Mouse (Mus musculus): Measurements from ENCODE around the gene Sdk2.
A peak's percentile ranks its signal among the peaks of the same experiment; 100 is the strongest.

Gene Sdk2

DNA sequence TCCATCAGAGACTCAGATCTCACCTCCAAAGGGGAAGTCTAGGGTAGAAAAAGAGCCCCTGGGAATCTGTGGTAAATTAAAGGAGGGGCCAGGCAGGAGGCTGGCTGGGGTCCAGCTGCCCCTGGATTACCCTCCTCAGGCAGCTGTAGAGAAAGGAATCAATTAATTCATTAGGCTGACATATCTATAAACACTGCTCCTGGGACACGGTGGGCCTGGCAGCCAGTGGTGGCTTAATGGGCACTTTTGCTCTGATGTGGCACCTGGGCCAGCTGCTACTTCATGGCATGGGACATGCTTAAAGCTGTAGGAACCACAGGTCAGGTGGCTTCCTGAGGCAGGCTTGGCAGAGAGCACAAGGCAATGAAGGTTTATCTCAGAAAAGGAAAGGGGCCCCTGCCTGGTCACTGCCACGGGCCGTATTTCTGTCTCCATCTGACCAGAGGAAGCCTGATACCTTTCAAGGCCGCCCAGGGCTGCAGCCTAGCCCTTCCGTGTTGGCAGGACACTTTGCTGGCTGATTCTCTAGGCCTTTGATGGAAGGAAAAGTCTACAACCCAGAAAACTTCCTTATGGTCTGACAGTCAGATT is 80.9 kb downstream of the Sdk2 start:
- no peak for DNase-seq

DNA sequence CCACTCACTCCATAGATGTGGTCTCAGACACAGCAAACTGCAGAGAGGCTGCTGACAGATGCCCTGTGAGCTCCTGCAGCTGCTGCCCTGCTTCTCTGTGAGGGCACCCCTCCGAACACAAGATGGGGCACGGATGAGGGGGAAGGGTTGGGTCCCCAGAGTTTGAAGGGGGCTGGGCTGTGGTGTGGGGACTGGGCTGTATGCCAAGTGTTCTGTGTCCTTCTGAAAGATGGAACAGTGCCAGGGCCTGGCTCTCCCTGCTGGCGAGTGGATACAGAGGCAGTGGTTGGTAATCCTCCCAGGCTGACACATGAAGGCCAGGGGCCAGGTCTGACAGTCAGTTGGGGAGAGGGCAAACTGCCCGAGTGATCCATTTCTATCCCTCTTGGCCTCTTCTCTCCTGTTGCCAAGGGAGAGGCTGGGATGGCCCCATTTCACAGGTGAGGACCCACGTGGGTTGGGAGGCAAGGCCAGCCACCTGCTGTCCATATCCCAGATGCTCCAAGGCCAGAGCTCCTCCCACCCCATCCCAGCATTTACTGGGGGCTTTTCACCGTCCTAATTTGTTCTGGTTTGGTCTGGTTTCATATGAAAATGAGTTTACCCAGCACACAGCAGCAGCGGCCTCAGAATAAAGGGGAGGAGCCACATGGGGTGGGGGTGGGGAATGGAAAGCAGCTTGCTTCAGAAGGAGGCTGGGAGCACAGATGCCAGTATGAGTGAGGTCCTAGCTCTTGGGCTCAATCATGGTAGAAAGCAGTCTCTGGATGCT is 84.9 kb downstream of the Sdk2 start:
- no peak for DNase-seq

DNA sequence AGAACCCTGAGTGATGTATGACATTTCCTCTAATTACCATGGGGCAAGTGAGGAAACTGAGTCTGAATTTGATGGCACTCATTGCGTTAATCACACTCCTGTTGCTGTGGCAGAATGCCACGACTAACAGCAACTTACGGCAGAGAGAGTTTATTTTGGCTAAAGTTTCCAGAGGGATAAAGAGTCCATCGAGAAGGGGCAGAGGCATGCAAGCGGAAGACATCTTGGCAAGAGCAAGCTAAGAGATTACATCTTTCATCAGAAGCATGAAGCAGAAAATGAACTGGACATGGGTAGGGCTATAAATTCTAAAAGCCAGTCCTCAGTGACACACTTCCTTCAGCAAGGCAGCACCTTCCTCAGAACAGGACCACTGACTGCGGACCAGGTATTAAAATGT is 85.8 kb downstream of the Sdk2 start:
- no peak for DNase-seq

DNA sequence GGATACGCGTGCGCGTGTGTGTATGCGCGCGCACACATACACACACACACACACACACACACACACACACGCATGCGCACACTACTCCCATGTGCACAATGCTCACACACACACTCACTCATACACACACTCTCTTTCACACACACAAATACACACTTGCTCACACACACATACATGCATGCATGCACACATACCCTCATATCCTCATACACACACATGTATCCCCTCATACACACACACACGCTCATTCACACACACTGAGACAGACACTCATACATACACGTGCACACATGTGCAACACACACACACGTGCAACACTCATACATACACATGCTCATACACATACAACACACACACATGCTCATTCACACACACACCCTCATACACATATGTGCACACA is 88.5 kb downstream of the Sdk2 start:
- DNase-seq: no peak

DNA sequence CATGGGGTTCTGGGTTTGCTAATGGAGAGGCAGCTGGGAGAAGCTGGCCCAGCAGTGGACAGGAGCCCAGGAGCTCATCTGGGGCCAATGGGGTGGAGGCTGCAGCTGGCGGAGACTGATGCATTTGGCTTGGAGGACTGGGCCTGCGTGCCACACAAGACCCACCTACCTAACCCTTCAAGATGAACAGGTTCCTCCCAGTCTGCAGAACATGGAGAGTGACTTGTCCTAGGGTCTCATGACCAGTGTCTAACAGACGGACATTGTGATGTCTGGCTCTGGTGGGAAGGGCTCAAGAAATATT is 91.2 kb downstream of the Sdk2 start:
- no peak for DNase-seq

DNA sequence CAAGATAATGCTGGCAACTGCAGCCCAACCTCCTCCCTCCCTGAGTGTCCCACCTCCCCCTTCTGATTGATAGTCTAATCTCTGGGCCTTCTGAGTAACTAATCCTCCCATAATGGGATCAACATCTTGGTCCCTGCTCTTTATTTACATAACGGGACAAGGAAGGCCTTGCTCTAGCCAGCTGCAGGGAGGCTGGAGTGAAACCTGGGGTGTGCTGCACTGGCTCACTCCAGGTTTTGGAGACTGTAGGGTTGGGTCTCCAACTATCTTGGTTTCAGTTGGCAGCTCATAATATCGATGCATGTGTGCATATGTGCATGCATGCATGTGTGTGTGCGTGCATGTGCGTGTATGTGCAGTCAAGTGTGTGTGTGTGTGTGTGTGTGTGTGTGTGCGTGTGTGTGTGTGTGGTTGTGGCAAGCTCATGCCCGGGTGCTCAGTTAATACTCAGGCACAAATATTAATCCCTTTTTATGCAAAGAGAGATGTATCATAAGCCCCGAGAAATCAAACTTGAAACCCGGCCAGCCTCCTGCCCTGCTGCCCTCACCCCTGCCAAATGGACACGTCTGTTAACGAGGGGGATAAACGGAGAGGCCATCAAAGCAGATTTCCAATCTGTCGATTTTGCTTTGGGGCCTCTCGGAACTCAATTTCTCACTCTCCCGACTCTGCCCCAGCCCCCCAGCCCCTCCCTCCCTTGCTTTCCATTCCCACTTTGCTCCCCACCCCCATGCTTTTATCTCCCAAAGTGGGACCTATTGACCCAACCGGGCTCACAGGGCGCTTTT is 91.8 kb downstream of the Sdk2 start:
- DNase-seq: no peak

DNA sequence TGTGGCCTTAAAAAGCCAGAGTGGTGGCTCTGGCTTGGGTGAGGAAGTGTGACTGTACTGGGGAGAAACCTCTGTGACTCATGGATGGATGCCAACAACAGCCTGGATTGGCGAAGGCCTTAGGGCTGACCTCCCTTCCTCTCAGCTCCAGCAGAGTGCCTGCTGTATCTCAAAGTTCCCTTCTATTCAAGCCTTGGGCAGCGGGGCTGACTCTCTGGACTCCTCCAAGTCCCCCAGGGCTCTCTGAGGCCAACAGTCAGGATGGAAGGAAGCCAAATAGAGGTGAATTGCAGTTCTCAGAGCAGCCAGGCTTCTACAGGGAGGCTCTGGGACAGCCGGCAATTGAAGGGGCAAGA is 94.4 kb downstream of the Sdk2 start:
- DNase-seq: peak in 1 of 2 experiments; percentile 6

DNA sequence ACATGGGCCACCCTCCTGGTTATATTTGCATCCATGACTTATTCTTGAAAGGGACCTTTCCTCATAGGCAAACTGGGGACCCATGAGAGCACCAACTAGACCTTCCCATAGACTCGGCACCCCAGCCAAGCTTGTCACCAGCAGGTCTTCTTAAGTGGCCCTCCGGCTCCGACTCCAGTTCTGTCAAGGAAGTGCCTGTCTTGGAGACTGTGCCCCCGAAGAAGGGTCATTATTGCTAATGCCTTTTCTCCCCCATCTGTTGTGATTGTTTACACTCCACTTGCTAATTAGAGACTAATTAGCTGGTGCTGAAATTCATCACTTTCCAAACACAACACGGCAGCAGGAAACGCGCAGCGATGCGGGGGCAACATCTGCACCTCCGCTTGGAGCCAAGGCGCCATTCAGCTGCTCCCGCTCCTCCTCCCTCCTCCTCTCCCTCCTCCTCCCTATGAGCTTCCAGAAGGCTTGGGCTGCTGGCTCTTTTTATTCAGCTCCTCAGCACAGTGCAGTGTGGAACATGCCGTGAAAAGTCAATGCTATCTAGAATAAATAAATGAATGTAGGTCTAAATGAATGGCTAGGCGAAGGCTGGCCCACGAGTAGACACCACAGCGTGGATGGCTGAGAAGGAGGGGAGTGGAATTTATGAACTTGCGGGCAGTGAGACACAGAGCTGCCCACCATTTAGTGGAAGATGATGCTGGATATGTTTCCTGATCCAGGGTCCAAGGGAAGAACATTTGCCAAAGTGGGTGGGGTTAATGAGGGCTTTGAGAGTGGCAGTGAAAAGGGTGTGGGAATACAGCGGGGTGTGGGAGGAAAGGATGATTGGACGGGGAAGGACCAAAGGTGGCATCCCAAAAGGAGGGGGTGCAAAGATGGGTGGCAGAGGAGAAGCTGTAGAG is 95.0 kb downstream of the Sdk2 start:
- no peak for DNase-seq

DNA sequence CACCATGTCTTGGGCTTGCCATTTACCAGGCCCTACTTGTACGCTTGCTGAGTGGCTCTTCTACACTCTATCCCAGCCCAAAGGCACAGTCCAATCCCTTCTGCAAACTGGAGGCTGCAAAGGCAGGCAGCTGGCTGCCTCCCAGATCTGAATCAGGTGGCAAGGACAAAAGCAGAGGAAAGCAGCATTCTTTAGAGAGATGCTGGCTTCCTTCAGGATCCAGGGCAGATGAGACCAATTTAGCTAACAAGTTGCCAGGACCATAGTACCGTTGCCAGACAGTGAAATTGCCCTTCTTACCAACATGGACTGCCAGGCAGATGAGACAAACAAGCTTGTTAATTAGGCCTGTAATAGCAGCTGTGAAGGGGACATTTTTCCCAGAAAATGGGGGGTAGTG is 96.8 kb downstream of the Sdk2 start:
- no peak for DNase-seq

DNA sequence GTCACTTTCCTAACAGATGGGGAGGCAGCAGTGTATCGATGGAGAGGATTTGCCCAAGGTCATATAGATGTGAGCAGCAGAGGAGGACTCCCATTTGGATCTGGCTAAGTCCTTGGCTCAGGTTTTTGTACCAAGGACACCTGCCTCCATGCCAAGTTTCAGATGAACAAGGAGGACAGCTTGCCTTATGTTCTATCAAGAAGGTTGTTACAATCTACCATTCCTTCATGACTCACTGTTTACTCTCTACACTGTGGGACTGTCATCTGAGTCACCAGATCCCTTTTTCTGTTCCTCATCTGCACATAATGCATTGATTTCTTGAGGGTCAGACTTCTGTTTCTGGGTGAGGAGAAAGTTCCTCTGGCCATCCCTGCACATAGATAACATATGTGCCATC is 101.6 kb downstream of the Sdk2 start:
- DNase-seq: no peak

DNA sequence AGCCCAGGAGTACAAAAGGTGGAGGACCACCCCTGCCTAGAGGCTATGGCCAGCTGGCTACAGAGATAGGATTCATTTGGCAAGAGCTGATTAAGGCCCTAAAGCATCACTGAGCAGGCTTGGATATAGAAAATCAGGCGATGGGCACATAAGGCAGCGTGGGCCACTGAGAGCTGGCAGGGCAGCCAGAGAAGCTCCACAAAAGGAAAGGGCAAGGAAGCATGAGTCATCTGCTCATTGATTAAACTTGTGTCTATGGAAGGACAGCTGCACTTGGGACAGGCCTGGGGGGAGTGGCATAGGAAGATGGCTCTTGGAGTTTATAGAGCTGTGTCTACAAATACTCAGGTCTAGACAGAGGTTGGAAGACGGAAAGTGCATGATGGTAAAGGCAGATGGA is 104.1 kb downstream of the Sdk2 start:
- DNase-seq: no peak

DNA sequence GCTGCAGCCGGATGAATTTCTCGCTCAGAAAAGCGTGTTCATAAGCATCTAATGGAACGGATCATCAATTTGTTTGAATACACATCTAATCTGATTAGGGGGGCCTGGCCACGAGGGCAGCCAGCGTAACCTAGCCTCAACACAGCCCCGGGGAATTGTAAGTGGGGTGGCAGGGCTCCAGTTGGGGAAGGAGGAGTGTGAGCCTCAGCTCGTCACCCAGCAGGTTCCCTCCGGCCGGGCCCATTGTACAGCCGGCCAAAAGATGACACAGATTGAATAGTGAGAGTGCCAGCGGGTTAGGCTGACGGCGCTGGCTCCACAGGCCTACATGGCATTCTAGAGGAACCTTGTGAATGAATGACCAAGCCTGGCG is 115.2 kb downstream of the Sdk2 start:
- DNase-seq: peak in 1 of 2 experiments; percentile 6

DNA sequence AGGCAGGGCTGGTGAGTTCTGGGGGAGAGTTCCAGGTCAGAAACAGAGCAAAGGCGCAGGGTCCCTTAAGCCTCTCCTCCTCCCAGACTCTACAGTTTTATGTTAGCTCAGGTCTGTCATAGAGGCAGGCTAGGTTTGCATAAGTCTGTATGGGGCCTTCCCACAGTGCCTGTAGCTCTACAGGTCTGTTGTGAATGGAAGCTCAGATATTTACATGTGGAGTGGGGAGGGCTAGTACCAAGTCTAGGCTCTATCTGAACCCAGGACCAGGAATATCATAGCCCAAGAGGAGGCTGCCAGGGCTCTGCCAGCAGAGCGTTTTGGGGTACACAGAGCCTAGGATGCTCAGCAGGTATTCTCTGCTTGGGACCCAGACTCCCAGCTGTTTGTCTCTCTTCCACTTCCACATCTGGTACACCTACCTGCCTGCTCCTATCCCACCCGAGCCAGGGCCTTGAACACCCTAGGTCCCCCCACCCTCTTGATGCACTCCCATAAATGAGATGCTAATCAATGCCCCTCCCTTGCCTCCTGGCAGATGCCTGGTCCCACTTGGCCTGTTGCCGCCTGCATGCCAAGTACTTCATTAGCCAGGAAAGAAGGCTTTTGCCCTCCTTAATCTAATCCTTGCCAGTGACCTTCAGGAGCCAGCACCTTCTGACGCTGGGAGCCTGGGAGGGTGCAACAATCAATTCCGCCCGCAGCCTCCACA is 115.8 kb downstream of the Sdk2 start:
- DNase-seq: peak in 1 of 2 experiments; percentile 26

DNA sequence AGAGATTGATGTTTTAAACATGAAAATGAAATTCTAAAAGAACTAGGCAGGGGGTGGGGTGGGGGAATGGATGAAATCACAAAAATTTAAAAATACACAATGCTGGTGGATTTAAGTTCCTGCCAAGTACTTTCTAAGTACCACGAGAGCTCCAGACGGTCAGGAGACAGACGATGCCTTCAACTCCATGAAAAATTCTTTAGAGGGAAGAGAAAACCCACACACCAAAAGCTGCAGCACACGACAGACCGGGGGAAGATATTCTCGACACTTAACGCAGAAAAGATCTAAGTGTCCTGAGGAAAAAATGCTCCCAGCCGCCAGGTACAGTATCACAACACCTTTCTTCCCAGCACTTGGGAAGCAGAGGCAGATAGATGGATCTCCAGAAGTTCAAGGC is 118.2 kb downstream of the Sdk2 start:
- no peak for DNase-seq

DNA sequence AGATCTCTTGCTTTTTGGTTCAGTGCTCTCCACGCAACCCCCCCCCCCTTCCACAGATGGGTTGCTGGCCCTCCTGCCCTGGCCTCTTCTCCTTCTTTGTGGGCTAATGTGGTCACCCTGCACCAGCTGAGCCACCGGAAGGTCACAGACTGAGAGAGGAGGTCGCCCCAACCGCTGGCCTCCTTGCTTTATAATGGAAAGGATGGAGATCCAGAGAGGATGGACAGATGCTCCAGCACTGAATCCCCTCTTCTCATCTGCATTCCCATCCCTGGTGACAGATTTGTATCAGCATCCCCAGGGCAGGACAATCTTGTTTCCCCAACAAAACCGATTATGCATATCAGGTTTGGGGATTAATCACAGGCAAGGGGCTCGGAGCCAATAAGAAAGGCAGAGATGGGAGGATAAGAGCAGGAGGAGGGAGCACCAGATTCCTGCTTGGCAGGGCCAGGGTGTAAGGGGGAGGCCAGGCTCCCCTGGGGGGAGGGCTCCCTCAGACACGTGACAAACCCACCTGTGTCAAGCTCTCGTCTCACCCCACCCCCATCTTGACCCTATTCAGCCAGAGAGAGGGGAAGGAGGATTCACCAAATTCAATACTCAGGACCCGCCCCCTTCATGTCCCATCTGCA is 124.6 kb downstream of the Sdk2 start:
- no peak for DNase-seq

DNA sequence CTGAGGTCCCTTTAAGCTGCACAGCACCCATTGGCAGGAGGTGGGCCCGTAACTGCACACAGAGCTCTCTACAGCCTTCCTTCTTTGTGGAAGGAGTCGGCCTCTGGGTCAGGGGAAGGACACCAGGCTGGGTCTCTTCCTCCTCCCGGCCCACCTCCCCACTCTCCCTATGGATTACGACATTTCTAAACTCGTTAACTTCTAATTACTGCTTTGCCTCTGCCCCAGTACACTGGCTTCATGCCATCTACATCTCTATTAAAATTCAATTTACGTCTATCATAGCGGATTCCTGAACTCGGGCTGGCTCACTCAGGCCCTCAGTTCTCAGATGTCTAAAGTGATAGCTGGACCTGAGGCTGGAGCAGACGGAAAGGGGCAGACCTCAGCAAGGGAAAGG is 133.2 kb downstream of the Sdk2 start:
- DNase-seq: no peak

DNA sequence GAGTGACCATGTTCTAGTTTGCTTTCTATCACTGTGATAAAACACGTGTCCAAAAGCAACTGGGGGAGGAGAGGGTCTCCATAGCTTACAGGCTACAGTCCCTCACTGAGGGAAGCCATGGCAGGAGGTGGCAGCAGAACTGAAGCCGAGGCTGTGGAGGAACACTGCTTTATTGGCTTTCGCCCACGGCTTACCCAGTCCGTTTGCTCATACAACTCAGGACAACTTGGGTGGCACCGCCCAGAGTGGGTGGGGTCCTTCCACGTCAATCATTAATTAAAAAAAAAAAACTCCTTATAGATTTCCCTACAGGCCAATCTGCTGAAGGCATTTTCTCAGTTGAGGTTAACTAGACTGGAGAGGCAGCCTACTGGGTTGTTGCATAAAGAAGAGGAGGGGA is 133.9 kb downstream of the Sdk2 start:
- DNase-seq: no peak

DNA sequence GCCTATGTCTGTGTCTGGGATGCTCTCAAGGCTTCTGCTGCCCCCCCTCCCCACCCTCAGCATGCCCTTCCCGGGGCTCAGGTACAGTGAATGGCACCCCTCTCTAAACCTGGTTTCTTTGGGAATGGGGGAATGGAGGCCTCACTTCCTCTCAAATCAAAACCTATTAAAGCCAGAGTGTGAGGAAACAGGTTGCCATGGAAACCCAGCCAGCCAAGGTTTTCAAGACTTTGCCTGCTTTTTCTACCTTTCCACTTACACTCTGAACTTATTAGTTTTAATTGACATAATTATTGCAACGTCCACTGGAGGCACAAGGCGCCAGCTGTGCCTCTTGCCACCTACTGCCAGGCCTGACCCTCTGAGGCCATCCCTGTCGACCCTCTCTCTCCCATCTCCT is 135.1 kb downstream of the Sdk2 start:
- DNase-seq: no peak

DNA sequence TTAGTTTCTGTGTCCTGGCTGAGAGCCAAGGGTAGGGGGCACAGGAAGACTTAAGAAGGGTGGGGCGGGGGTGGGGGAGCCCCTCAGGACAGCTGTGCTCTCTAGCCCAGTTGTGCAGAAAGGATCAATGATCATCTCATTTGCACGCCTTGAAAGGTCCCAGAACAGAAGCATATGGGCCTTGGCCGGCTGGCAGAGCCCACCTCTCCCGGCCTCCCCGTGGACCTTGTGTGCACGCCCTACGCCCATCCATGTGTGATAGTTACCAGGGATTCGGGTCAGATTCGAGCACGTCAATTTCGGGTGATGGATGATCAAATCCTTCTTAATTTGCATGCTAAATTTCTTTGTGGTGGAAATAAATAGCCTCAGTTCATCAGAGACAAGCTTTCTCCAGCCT is 136.7 kb downstream of the Sdk2 start:
- no peak for DNase-seq

DNA sequence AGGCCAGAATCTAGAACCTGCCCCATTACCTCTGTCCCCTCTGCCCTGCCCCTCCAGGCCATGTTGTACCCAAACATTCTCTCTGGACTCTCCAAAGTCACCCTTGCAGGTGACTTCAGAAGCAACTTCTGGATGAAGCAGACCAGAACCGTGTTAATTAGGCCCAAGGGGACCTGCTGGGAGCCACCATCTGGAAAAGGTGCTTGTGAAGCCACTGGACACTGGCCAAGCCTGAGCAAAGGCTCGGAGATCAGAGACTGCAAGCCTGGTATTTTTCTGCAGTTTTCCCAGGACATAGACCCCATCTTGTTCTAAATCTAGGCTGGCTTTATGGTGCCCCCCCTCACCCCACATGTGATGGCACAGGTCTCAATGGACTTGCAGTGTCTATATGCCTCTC is 138.0 kb downstream of the Sdk2 start:
- DNase-seq: no peak

DNA sequence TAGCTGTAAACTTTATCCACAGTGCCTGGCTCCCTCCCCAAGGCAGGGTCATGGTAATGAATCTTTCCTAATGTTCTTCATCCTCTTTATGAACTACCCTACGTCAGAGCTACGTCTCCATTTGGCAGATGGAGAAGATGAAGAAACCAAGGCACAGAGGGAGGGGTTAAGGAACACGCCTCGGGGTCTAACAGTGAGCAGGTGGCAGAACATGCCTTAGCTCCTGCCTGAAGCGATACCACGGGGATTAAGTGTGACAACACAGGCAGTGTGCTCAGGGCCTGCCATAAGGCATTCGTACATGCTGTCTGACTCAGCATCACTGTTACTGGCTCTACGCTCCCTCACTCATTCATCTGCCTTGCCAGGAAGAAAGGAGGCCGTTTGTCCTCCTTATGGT is 138.6 kb downstream of the Sdk2 start:
- DNase-seq: no peak

DNA sequence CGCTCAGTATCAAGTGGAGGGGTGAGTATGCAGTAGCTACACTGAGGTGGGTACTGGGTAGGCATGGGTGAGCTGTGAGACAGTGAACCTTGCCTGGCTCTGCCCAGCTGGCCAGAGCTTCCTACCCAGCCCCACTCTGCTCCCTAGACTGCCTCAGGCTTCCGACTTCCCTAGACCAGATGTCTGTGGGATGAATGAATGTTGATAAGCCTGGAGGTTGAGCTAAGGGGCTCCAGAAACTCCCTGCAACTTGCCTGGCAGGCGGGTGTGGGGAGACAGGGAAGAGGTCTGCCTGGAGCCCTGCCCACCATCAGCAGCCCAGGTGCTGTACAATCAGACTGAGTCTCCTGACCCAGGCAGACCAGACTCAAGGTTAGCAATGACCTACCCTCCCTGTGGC is 139.0 kb downstream of the Sdk2 start:
- DNase-seq: no peak
